Mouse (Mus musculus) embryonic facial prominence, embryonic 13.5 days (tissue): ENCODE results near the gene Mettl23. TPM values are rescaled to one million over a fixed set of nuclear protein-coding genes. Genes with fewer than 3 reads are reported as not detected.
A peak's percentile ranks its signal among the peaks of the same experiment; 100 is the strongest.

Experiments used
- ATAC-seq: fragments of 200-750 bp; cut with Nextera tagmentation; 2 replicates; pipeline ENCODE4 v1.8.0; 2017; ENCODE audit warnings: low read depth; ENCODE audit not compliant: insufficient number of reproducible peaks, insufficient read depth, low FRiP score, low TSS enrichment
- H3K27ac ChIP-seq: fragments of 300-500 bp; sonication (generic); 2 replicates; pipeline ENCODE4 v1.5.1; 2015; ENCODE audit warnings: moderate library complexity, mild to moderate bottlenecking, inconsistent platforms
- H3K27me3 ChIP-seq: fragments of 300-500 bp; sonication (generic); 2 replicates; pipeline ENCODE4 v1.6.1; 2015; ENCODE audit warnings: mild to moderate bottlenecking, inconsistent platforms
- H3K36me3 ChIP-seq: fragments of 300-500 bp; sonication (generic); 2 replicates; pipeline ENCODE4 v1.6.1; 2015; ENCODE audit warnings: mild to moderate bottlenecking, inconsistent platforms
- H3K4me1 ChIP-seq: fragments of 300-500 bp; sonication (generic); 2 replicates; pipeline ENCODE4 v1.6.1; 2015; ENCODE audit warnings: inconsistent platforms
- H3K4me2 ChIP-seq: fragments of 300-500 bp; sonication (generic); 2 replicates; pipeline ENCODE4 v1.6.1; 2015; ENCODE audit warnings: moderate library complexity, mild to moderate bottlenecking, inconsistent platforms
- H3K4me3 ChIP-seq: fragments of 300-500 bp; sonication (generic); 2 replicates; pipeline ENCODE4 v1.5.1; 2015; ENCODE audit warnings: mild to moderate bottlenecking, inconsistent platforms
- H3K9ac ChIP-seq: fragments of 300-500 bp; sonication (generic); 2 replicates; pipeline ENCODE4 v1.6.1; 2015; ENCODE audit warnings: mild to moderate bottlenecking, inconsistent platforms
- H3K9me3 ChIP-seq: fragments of 300-500 bp; sonication (generic); 2 replicates; pipeline ENCODE4 v1.6.1; 2016; ENCODE audit warnings: inconsistent platforms
- WGBS: fragments of 180-500 bp; shearing (Covaris S2); methylation state at CpG from one replicate; pipeline ENCODE4 v1.1.7; 2015; ENCODE audit warnings: mixed read lengths; 5-methylcytosine and 5-hydroxymethylcytosine counted together
- polyA plus RNA-seq: library from polyadenylated mRNA; unstranded; fragments of >200 nt; fragmentation: Nextera tagmentation; extraction: Ambion mirVana; gene quantifications from 2 replicates; pipeline ENCODE4 v1.2.1, GENCODE M21; 2015

The Mettl23 gene
- polyA plus RNA-seq, 1 experiment from 2014 or later = 78.6 TPM

DNA sequence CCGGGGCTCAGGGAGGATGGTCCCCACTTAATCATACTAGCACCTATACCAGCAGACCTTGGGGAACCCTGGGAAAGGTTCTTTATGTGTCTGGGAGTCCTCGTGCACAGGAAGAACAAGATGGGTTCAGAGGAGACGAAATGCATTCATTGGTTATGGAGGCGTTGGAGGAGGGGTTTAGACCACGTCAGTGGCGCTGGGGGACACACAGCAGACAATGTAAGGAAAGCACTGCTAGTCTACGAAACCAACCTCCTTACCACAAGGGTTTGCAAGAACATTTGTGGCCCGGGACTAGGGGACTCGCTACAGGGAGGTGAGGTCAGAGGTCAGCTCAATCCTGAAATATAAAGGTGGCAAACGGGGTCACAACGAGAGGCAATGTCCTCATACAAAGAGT, 32.5 kb upstream of the Mettl23 start:
- Histone ChIP-seq H3K9me3 (no peaks in the 10 kb centered on the region), H3K36me3 (no peaks in the 10 kb centered on the region), H3K27ac (peak overlapping the region; percentile 66; the same call in 1 of the 2 replicates), H3K27me3 (peaks cover 15% of the 10 kb centered on the region; the same call in 1 of the 2 replicates), H3K4me3 (no peak overlapping the region), H3K4me1 (peaks cover 60% of the 10 kb centered on the region), H3K9ac (no peak overlapping the region), H3K4me2 (no peak overlapping the region)
- WGBS = 66% methylated on average over 11 of the region's 11 CpGs
- no peak for ATAC-seq

DNA sequence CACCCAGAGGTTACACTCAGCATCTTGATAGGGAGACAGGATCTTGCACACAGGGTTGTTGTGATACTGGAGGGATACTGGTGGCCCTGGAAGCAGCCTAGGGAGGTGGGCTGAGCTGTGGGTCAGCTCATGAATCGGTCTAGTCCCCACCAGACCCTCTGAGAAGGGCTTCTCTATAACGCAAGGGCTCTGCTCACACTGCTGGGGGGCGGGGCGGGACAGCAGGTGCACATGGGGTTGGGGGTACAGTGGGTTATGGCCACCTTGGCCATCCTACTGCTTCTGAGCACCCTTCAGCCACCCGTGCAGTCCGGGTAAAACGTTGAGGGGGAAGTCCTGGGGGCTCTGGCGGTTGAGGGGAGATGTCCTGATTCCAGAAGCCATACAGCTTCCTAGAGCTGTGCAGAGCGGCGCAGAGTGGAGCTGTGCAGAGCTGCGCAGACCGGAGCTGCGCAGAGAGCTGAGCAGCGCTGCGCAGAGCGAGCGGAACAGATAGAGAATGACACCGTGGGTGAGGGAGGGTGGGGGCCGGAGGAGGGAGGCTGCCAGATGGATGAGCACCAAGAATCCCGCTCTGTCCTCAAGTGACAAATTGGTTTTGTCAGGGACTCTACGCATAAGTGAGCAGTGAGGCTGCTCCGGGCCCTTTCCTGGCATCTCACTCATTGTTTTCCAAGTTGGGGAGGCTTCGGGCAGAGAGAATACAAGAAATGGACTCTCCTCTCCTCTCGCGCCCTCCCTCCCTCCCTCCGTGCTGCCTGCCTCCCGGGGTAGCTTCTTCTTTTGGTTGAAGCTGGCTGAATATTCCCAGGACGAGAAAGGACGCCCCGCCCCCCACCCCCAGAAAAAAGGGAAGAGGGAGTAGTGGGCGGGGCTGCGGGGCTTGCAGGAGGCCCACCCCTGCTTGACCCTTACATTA, 31.8 kb upstream of the Mettl23 start:
- ATAC-seq = peak; percentile 69
- peak overlapping the region; percentile 38 for H3K4me3 ChIP-seq

DNA sequence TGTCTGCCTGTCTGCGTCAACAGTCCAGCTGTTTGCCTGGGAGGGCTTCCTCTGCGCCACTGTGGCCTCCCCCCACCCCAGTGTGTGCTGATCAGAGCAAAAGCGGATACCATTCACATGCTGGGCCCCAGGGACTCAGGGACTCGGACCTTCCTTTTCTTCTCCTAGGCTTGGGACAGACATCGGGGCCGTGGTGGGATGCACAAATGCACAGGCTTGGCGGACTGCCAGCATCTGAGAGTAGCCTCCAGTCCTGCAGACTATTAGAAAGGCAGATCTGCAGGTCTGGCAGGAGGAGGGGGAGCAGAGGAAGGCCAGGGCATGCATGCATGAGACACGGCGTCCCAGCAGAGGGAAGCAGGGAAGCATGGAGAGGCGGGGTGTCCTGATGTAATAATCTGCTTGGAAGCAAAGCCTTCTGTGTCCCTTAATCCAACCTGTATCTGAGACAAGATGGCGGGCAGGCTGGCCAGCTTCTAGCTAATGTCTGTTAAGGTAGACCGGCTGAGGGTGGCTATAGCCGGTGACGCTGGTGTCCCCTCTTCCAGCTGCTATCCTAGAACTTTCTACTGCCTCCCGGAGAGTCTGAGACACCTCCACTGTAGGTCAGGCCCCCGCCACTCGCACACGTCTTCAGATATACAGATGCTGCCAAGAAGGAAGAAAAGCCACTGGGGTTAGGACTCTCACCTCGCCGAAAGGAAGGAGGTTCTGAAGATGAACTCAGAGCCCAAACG, 30.1 kb upstream of the Mettl23 start:
- H3K4me2 ChIP-seq = peak overlapping the region; percentile 21; the same call in 1 of the 2 replicates
- H3K36me3 ChIP-seq = no peaks in the 10 kb centered on the region
- H3K27me3 ChIP-seq = peaks cover 15% of the 10 kb centered on the region; the same call in 1 of the 2 replicates
- no peaks in the 10 kb centered on the region for H3K9me3 ChIP-seq
- H3K27ac ChIP-seq = peak overlapping the region; percentile 94
- no peak overlapping the region for H3K4me3 ChIP-seq
- H3K4me1 ChIP-seq = peaks cover 63% of the 10 kb centered on the region
- 40% methylated on average over 21 of the region's 21 CpGs for WGBS
- 0 out of 2 replicates have a peak overlapping the region, but pooled peaks have one; percentile 28 for H3K9ac ChIP-seq
- ATAC-seq = no peak

More for the DNA sequence above, 31.8 kb upstream of the Mettl23 start:
- H3K4me2 ChIP-seq = peak overlapping the region; percentile 68
- peak overlapping the region; percentile 66 for H3K27ac ChIP-seq
- no peaks in the 10 kb centered on the region for H3K9me3 ChIP-seq
- no peaks in the 10 kb centered on the region for H3K36me3 ChIP-seq
- H3K27me3 ChIP-seq = peaks cover 15% of the 10 kb centered on the region; the same call in 1 of the 2 replicates
- H3K4me1 ChIP-seq = peaks cover 64% of the 10 kb centered on the region
- 6% methylated on average over 32 of the region's 32 CpGs for WGBS
- peak overlapping the region; percentile 61 for H3K9ac ChIP-seq

DNA sequence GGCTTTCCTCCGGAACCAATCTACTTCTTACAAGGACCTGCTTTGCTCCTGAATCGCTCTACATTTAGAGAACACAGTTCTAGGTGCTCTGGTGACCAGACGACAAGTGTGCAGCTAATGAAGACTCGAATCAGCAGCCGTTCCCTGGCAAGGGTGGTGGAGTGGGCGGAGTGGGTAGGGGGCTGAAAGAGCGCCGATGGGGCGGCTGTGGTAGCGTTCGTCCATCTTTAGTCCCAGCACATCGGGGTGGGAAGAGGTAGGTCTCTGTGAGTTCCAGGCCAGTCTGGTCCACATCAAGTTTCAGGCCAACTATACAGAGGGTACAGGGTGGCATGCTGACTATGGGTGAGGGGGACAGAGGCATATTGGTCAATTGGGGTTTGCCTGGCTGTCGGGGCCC, 29.5 kb upstream of the Mettl23 start:
- H3K4me3 ChIP-seq = no peak overlapping the region
- no peak for ATAC-seq
- no peaks in the 10 kb centered on the region for H3K36me3 ChIP-seq
- WGBS = 75% methylated on average over 13 of the region's 13 CpGs
- no peaks in the 10 kb centered on the region for H3K9me3 ChIP-seq
- peaks cover 60% of the 10 kb centered on the region for H3K4me1 ChIP-seq
- H3K4me2 ChIP-seq = peak overlapping the region; percentile 45; the same call in 1 of the 2 replicates
- H3K9ac ChIP-seq = no peak overlapping the region
- H3K27me3 ChIP-seq = peaks cover 15% of the 10 kb centered on the region; the same call in 1 of the 2 replicates
- H3K27ac ChIP-seq = peak overlapping the region; percentile 94

DNA sequence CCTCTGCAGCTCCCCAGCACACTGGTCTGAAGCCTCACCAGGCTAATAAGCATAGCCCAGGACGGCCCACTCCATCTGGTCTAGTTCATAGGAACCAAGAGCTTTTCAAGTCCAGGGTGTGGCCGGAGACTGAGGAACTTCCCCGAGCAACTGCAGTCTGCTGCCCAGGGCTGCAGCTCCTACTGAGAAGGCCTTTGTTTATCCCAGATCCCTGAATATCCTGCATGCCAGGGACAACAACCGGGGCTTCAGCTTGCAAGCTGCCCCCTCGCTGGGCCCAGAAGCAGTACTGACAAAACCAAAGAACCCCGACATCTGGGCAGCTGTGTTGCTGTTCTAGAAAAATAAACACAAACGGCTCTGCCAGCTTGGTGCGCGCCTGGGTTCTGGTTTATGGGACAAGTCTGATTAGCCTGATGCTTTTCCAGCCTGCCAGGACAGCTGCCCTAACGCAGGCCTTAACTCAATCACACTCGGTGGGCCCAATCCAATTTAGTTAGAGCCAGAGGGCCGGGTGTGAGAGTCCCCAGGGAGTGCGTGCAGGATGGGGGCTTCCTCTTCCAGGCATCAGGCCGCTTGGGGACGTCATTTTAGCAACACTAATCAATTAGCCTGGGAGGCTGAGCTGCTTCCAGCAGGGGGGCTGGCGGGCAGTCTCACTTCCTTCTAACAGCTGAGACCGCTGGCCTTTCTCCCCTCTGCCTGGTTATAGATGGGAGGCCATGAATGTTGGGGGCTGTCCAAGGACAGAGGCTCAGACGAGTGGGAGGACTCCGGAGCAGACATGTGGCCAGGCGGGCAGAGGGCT, 28.8 kb upstream of the Mettl23 start:
- 10% methylated on average over 20 of the region's 20 CpGs for WGBS
- 0 out of 2 replicates have a peak, but pooled peaks have one; percentile 21 for ATAC-seq
- Histone ChIP-seq H3K27ac (peak overlapping the region; percentile 94), H3K9ac (peak overlapping the region; percentile 53), H3K27me3 (peaks cover 15% of the 10 kb centered on the region; the same call in 1 of the 2 replicates), H3K36me3 (no peaks in the 10 kb centered on the region), H3K4me3 (no peak overlapping the region; the same call in 1 of the 2 replicates), H3K9me3 (no peaks in the 10 kb centered on the region), H3K4me2 (peak overlapping the region; percentile 45), H3K4me1 (peaks cover 59% of the 10 kb centered on the region)

DNA sequence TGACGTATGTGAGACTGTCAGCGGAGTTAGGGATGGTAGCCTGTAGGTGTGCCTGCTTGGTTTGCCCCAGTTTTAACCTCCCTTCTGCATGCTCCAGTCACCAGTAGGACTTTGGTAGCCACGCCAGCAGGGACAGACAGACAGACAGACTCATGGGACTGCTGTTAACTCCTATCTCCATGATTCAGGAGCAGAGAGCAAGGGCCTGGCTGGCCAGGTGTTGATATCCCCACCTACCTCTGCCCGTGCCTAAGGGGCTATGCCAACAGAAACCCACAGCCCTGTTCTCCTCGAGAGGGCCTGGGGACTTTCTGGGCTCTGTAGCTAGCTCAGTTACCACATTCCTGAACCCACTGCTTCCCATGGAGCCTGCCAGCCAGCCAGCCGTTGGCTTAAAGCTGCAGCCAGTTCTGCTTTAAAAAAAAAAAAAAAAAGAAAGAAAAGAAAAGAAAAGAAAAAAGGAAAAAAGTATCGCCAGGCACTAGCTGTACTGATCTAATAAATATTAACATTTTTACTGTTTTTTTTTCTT, 28.1 kb upstream of the Mettl23 start:
- H3K4me3 ChIP-seq = no peak overlapping the region; the same call in 1 of the 2 replicates
- H3K27ac ChIP-seq = peak overlapping the region; percentile 94
- no peak for ATAC-seq
- no peaks in the 10 kb centered on the region for H3K9me3 ChIP-seq
- H3K9ac ChIP-seq = peak overlapping the region; percentile 53; the same call in 1 of the 2 replicates
- no peaks in the 10 kb centered on the region for H3K36me3 ChIP-seq
- peak overlapping the region; percentile 45 for H3K4me2 ChIP-seq
- WGBS = 26% methylated on average over 7 of the region's 7 CpGs
- peaks cover 64% of the 10 kb centered on the region for H3K4me1 ChIP-seq
- peaks cover 8% of the 10 kb centered on the region; the same call in 1 of the 2 replicates for H3K27me3 ChIP-seq

DNA sequence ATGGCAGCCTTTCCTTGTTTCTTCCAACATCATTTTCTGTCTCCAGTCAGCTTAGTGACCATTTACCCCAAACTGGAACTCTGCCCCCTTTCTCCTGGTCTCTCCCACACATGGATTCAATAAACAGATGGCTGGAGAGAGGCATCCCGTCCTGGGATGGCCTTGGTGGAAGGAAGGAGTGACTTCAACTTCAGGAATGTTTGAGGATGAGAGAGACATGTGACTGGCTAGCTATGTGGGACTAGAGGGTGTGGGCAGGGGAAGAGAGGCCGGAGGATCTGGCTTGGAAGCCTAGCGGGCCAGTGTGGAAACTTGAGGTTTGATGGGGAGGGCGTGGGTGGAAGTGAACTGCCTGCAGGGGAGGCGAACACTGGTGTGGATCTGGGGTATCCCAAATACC, 26.3 kb upstream of the Mettl23 start:
- H3K27ac ChIP-seq = no peak overlapping the region
- H3K9me3 ChIP-seq = no peaks in the 10 kb centered on the region
- H3K4me3 ChIP-seq = no peak overlapping the region
- no peaks in the 10 kb centered on the region for H3K36me3 ChIP-seq
- no peak overlapping the region for H3K4me2 ChIP-seq
- H3K27me3 ChIP-seq = no peaks in the 10 kb centered on the region
- no peak overlapping the region for H3K9ac ChIP-seq
- WGBS = 64% methylated on average over 5 of the region's 5 CpGs
- ATAC-seq = no peak
- H3K4me1 ChIP-seq = peaks cover 68% of the 10 kb centered on the region

DNA sequence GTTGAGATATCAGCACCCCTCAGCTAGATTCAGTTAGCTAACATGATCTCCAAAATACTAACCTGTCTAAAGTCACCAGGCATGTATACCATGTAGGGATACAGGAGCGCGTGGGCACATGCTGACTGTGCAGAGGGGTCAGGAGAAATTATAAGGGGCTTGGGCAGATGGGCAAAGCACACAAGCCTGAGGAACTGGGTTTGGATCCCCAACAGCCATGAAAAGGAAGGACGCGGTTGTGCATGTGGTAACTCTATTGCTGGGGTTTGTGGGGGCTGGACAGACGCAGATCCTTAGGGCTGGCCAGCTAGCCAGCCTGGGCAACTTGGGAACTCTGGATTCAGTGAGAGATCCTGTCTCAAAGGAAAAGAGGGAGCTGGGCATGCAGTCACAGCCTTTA, 25.5 kb upstream of the Mettl23 start:
- no peak for ATAC-seq
- 92% methylated on average over 5 of the region's 5 CpGs for WGBS
- Histone ChIP-seq H3K27ac (no peak overlapping the region), H3K27me3 (no peaks in the 10 kb centered on the region), H3K4me3 (no peak overlapping the region), H3K36me3 (no peaks in the 10 kb centered on the region), H3K4me1 (peaks cover 65% of the 10 kb centered on the region), H3K4me2 (no peak overlapping the region), H3K9ac (no peak overlapping the region), H3K9me3 (no peaks in the 10 kb centered on the region)

DNA sequence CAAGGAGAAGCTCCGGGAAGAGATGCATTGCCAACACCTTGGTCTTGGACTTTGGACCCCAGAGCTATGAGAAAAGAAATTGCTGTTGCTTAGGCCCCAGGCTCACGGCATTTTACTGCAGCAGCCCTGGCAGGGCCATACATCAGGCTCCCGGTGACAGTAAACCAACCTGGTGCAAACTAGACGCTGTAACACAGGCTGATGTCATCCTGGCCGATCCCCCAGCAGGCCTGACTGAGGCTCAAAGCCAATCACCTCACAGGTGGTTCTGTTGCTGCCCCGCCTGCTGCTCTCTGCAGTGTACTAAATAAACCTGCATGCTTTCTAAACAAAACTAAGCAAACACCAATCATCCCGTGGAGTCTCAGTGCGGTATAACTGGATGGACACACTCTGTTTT, 24.4 kb upstream of the Mettl23 start:
- Histone ChIP-seq H3K36me3 (no peaks in the 10 kb centered on the region), H3K27me3 (no peaks in the 10 kb centered on the region), H3K9ac (no peak overlapping the region), H3K4me1 (peaks cover 55% of the 10 kb centered on the region), H3K9me3 (no peaks in the 10 kb centered on the region), H3K4me2 (no peak overlapping the region), H3K4me3 (no peak overlapping the region), H3K27ac (0 out of 2 replicates have a peak overlapping the region, but pooled peaks have one; percentile 13)
- 64% methylated on average over 8 of the region's 8 CpGs for WGBS
- ATAC-seq = no peak

DNA sequence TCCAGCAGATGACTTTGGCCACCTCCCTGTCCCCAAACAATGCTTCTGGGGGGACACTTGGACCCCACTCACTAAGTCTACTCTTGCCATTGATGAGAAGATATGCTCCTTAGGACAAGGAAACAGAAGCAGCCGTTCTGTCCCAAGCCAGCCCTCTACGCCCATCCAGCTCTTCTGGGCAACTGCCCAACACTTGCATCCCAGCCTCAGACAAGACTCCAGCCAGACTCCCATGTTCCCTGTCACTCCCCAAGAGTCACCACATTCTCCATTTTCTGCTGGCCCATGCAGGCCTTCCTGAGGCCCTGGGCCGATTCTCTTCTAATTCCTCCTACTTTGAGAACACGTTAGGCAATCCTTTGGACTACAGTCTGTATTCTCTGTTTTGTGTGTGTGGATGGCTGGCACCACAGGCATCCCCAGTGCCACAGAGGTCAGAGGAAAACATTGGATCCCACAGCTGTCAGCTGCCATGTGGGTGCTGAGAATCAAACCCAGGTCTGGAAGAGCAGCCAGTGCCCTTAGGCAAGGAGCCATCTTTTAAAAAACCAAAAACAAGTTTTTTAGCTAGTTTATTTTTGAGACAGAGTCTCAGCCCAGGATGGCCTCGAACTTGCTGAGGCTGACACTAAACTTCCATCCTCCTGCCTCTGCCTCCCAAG, 23.0 kb upstream of the Mettl23 start:
- H3K27ac ChIP-seq = no peak overlapping the region
- 90% methylated on average over 5 of the region's 5 CpGs for WGBS

More for the DNA sequence above, 23.0 kb upstream of the Mettl23 start:
- H3K27me3 ChIP-seq = no peaks in the 10 kb centered on the region
- no peaks in the 10 kb centered on the region for H3K36me3 ChIP-seq
- H3K4me1 ChIP-seq = peaks cover 42% of the 10 kb centered on the region
- H3K9me3 ChIP-seq = no peaks in the 10 kb centered on the region
- no peak overlapping the region for H3K4me3 ChIP-seq
- H3K9ac ChIP-seq = 0 out of 2 replicates have a peak overlapping the region, but pooled peaks have one; percentile 40
- ATAC-seq = no peak
- no peak overlapping the region for H3K4me2 ChIP-seq
